Mouse (Mus musculus): Measurements from ENCODE around the gene Cyp4a10.
"Not testable (repeated sequence)": the region's sequence is repeated elsewhere in the genome, so short reads cannot be mapped to it uniquely, and the experiment has no call there.

The Cyp4a10 gene

GRCm38 (mm10) chr4:115518000-115518399, at the start of gene Cyp4a10:
Gene Cyp4a10 (plus strand): TSS chr4:115518264.
- DNase-seq (ENCODE audit: low read depth, low spot score) = not testable (repeated sequence)

GRCm38 (mm10) chr4:115473585-115473984, 44.5 kb upstream of the Cyp4a10 start:
- not testable (repeated sequence) for DNase-seq (ENCODE audit: low read depth, low spot score)

- not testable (repeated sequence) for DNase-seq (ENCODE audit: low read depth, low spot score)
These were observed 42.0 kb upstream of the Cyp4a10 start for GRCm38 (mm10) chr4:115476051-115476450.

- DNase-seq (ENCODE audit: low read depth, low spot score) = no peak
These were observed 36.9 kb upstream of the Cyp4a10 start for GRCm38 (mm10) chr4:115481006-115481652.

GRCm38 (mm10) chr4:115496001-115496400, 22.1 kb upstream of the Cyp4a10 start, which contains the start of gene Cyp4a14:
Gene Cyp4a14 (minus strand): TSS chr4:115496142.
- no peak for DNase-seq (ENCODE audit: low read depth, low spot score)

- DNase-seq (ENCODE audit: low read depth, low spot score) = no peak
These were observed 20.6 kb upstream of the Cyp4a10 start for GRCm38 (mm10) chr4:115497466-115497865.

GRCm38 (mm10) chr4:115513964-115514363, 4.1 kb upstream of the Cyp4a10 start:
- not testable (repeated sequence) for DNase-seq (ENCODE audit: low read depth, low spot score)

GRCm38 (mm10) chr4:115519444-115519843, 1.4 kb downstream of the Cyp4a10 start:
- no peak for DNase-seq (ENCODE audit: low read depth, low spot score)

GRCm38 (mm10) chr4:115521766-115522165, 3.7 kb downstream of the Cyp4a10 start:
- DNase-seq (ENCODE audit: low read depth, low spot score) = no peak

- no peak for DNase-seq (ENCODE audit: low read depth, low spot score)
These were observed 27.0 kb downstream of the Cyp4a10 start for GRCm38 (mm10) chr4:115545101-115545500.

- DNase-seq (ENCODE audit: low read depth, low spot score) = no peak
These were observed 28.2 kb downstream of the Cyp4a10 start for GRCm38 (mm10) chr4:115546141-115546828.

- DNase-seq (ENCODE audit: low read depth, low spot score) = no peak
These were observed 34.7 kb downstream of the Cyp4a10 start for GRCm38 (mm10) chr4:115552726-115553125.

- DNase-seq (ENCODE audit: low read depth, low spot score) = no peak
These were observed 37.4 kb downstream of the Cyp4a10 start for GRCm38 (mm10) chr4:115555513-115555912.

GRCm38 (mm10) chr4:115557861-115558561, 39.9 kb downstream of the Cyp4a10 start:
- no peak for DNase-seq (ENCODE audit: low read depth, low spot score)

- not testable (repeated sequence) for DNase-seq (ENCODE audit: low read depth, low spot score)
These were observed 43.2 kb downstream of the Cyp4a10 start for GRCm38 (mm10) chr4:115561236-115561635.

- DNase-seq (ENCODE audit: low read depth, low spot score) = no peak
These were observed 45.3 kb downstream of the Cyp4a10 start, which contains the start of gene Cyp4a31 for GRCm38 (mm10) chr4:115563401-115563800. Gene Cyp4a31 (plus strand): TSS chr4:115563649.

GRCm38 (mm10) chr4:115564469-115565225, 46.6 kb downstream of the Cyp4a10 start:
- not testable (repeated sequence) for DNase-seq (ENCODE audit: low read depth, low spot score)

- no peak for DNase-seq (ENCODE audit: low read depth, low spot score)
These were observed 57.2 kb downstream of the Cyp4a10 start for GRCm38 (mm10) chr4:115575255-115575654.

GRCm38 (mm10) chr4:115575776-115576175, 57.7 kb downstream of the Cyp4a10 start:
- no peak for DNase-seq (ENCODE audit: low read depth, low spot score)

- DNase-seq (ENCODE audit: low read depth, low spot score) = no peak
These were observed 65.0 kb downstream of the Cyp4a10 start for GRCm38 (mm10) chr4:115583036-115583435.

All from brain, embryonic 18.5 days (tissue).